Mouse (Mus musculus) cortical plate, adult 2 months (tissue): ENCODE results near the gene Dnhd1. TPM values are rescaled to one million over a fixed set of nuclear protein-coding genes. Genes with fewer than 3 reads are reported as not detected.
A peak's percentile ranks its signal among the peaks of the same experiment; 100 is the strongest.
"Not testable (repeated sequence)": the region's sequence is repeated elsewhere in the genome, so short reads cannot be mapped to it uniquely, and the experiment has no call there.

Experiments
- H3K27ac ChIP-seq: fragments of 200-500 bp; 2 replicates; pipeline ENCODE4 v1.5.1; 2012; ENCODE audit warnings: low read length, control low read depth, inconsistent platforms; ENCODE audit not compliant: insufficient read depth
- H3K4me1 ChIP-seq: fragments of 200-500 bp; 2 replicates; pipeline ENCODE4 v1.6.1; 2011; ENCODE audit warnings: low read length; ENCODE audit not compliant: control insufficient read depth, insufficient read depth
- H3K4me3 ChIP-seq: fragments of 200-500 bp; 2 replicates; pipeline ENCODE4 v1.5.1; 2011; ENCODE audit warnings: mild to moderate bottlenecking, low read length, control low read depth; ENCODE audit not compliant: insufficient read depth
- CTCF ChIP-seq: fragments of 200-500 bp; IDR thresholded peaks from 2 replicates; pipeline ENCODE4 v1.5.1; 2011; ENCODE audit warnings: mild to moderate bottlenecking, control low read depth, low read length; ENCODE audit not compliant: insufficient read depth; ENCODE audit errors: extremely low read depth
- POLR2A ChIP-seq: fragments of 200-500 bp; IDR thresholded peaks from 2 replicates; pipeline ENCODE4 v1.6.1; 2011; ENCODE audit warnings: mild to moderate bottlenecking, low read length, control low read depth; ENCODE audit not compliant: insufficient read depth; ENCODE audit errors: extremely low read depth
- polyA plus RNA-seq: library from polyadenylated mRNA; depleted of rRNA; stranded (reverse); fragments of >200 nt; gene quantifications from 2 replicates; pipeline ENCODE4 v1.2.3, GENCODE M21; 2012

The Dnhd1 gene
- polyA plus RNA-seq, 1 experiment = 7.9 TPM

DNA sequence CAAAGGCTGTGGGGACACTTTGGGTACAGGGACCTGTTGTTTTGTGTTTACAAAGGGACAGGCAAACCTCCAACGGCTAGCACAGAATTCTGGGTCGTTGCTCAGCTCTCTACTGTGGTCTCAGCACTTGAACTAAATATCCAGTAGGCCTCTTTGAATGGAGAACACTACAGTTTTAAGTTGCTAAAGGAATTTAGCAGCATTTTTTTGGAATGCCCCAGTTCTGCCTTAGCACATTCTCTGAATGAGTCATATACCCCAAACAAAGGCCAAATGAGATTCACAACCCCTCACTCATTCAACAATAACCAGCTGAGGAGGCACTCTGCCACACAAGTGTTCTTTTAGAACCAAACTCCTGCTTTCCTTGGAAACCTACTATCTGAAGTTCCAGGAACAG lies 71.3 kb downstream of the Dnhd1 start:
- TF ChIP-seq CTCF (no peak), POLR2A (no peak)
- H3K27ac ChIP-seq = no peak overlapping the region
- H3K4me3 ChIP-seq = no peak overlapping the region
- 0 out of 2 replicates have a peak, but pooled peaks cover 3% of the 10 kb centered on the region for H3K4me1 ChIP-seq

DNA sequence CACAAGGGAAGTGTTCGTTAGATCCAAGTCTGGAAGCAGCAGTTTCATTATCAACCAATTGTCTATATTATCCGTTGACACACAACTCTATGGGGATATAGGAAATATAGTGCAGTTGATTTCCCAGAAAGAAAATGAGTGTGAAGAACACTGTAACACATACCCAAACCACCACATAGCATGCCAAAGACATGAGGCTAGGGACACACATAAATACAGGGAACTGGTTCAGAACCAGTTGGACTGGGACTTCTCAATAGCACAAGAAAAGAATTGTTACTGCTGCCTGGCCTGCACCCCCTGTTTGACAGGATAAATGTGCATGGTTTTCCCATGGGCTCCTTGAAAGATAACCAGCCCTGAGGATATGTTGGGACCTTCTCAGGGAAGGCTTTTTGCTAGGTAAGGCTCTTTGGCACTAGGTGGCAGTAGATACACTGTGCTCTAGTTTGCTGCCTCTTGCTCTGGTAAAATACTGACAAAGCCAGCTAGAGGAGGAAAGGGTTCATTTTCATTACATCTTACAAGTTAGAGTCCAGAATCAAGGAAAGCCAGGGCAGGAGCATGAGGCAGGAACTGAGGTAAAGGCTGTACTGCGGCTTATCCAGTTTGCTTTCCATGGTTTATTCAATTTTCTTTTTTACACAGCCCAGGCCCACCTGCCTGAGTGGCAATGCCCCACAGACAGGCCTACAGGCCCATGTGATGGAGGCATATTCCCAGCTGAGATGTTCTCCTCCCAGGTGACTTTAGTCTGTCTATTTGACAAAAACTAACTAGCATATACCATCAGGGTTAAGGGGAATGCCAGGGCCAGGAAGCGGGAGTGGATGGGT lies 75.7 kb downstream of the Dnhd1 start:
- Histone ChIP-seq H3K27ac (no peak overlapping the region), H3K4me3 (no peak overlapping the region), H3K4me1 (peaks cover 6% of the 10 kb centered on the region; the same call in 1 of the 2 replicates)
- TF ChIP-seq CTCF (peak; percentile 80), POLR2A (no peak)

DNA sequence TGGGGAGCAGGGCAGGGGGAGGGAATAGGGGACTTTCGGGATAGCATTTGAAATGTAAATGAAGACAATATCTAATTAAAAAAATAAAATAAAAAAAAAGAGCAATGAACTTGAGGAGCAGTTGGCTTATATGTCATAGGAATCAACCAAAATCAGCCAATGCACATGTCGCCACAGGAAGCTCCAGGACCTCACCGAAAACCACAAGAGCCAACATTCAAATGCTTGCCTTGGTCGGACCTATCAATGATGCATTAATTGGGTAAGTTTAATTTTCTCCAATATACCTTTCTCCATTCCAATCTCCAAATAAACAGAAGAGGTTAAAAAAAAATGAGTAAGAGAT lies 76.3 kb downstream of the Dnhd1 start:
- Histone ChIP-seq H3K4me3 (no peak overlapping the region), H3K27ac (no peak overlapping the region), H3K4me1 (peaks cover 3% of the 10 kb centered on the region; the same call in 1 of the 2 replicates)
- no peak for TF ChIP-seq POLR2A
- no peak for TF ChIP-seq CTCF

DNA sequence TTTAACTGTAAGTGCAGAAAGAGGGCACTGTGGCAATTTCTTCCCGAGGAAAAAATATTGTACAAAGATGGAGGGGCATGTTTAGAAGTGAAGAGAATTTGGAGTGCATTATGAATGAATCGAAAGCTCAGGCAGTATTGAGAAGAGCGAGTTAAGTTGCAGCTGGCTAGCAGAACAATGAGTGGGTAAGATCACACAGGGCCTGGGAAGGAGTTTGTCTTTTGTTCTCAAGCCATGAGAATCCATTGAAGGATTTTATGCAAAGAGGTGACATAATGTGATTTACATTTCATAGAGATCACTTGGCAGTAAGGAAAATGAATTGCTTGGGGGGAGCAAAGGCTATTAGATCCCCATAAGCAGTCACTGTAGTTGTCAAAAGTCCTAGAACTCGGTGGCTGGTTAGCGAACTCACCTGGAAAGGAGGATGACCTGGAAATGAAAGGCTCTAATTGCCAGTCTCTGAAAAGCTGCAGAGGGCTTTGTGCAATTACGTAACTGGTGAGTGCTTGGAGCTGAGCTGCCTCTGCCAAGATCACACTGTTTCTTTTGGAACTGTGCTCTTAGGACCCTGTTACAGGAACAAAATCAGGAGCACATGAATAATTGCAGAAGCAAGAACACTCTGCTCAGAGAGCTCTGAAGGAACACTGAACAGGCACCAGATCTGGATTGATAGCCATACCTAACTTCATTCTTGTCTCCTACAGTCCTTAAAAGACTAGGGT lies 78.2 kb downstream of the Dnhd1 start:
- Histone ChIP-seq H3K27ac (peak overlapping the region; percentile 94), H3K4me1 (peaks cover 3% of the 10 kb centered on the region; the same call in 1 of the 2 replicates), H3K4me3 (no peak overlapping the region)
- TF ChIP-seq POLR2A (no peak), CTCF (no peak)

DNA sequence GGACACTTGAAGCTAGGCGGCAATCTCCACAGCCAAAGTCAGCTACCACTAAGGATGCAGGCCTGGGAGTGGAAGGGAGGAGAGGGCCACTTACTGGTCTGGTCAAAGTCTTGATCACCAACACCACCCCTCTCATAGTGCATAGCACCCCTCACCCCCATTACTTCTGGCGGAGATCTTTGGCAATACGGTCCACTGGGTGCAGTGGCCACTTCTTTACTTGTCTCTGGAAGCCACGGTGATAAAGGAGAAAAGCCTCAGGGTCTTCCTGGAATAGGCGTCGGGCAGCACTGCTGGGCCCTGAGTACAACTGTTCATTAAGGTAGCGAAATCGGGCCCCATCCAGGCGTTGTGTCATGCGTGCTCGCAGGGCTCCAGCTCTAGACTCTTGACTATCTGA lies 83.2 kb downstream of the Dnhd1 start:
- peaks cover 2% of the 10 kb centered on the region; the same call in 1 of the 2 replicates for H3K4me1 ChIP-seq
- no peak overlapping the region for H3K27ac ChIP-seq
- no peak for TF ChIP-seq CTCF
- no peak for TF ChIP-seq POLR2A
- H3K4me3 ChIP-seq = no peak overlapping the region

DNA sequence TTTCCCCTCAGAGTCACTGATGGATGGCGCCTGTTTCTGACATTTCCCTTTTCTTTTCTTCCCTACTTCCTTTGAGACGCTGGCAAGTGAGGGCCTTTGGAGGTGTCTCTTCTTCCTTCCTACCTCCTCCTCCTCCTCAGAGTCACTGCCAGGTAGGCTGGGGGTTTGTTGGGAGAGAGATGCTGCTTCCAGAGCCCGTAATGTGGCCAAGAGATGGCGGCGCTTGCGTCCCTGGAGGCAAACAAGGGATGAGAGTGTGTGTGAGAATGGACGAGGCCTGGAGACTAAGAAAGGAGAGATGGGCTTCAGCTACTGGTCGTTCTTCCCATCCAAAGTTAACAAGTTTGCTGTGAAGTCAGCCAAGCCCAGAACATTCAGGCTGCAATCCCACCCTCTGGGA lies 84.2 kb downstream of the Dnhd1 start:
- H3K4me1 ChIP-seq = no peaks in the 10 kb centered on the region
- TF ChIP-seq POLR2A (no peak), CTCF (no peak)
- no peak overlapping the region for H3K27ac ChIP-seq
- no peak overlapping the region for H3K4me3 ChIP-seq

DNA sequence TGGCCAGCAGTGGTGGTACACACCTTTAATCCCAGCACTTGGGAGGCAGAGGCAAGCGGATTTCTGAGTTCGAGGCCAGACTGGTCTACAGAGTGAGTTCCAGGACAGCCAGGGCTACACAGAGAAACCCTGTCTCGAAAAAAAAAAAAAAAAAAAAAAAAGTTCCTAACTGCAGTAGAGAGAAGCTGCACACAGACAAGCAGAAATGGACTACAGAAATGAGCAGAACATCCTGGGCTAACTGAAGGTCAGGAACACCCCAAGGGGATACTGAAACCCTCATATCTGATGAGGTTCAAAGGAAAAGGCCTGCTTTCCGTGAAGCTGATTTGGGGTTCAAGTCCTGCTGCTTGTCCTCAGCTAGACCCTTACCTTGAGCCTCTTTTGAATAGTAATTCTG lies 84.8 kb downstream of the Dnhd1 start:
- not testable (repeated sequence) for H3K4me1 ChIP-seq, H3K27ac ChIP-seq
- peak overlapping the region; percentile 94; the same call in 1 of the 2 replicates for H3K4me3 ChIP-seq

DNA sequence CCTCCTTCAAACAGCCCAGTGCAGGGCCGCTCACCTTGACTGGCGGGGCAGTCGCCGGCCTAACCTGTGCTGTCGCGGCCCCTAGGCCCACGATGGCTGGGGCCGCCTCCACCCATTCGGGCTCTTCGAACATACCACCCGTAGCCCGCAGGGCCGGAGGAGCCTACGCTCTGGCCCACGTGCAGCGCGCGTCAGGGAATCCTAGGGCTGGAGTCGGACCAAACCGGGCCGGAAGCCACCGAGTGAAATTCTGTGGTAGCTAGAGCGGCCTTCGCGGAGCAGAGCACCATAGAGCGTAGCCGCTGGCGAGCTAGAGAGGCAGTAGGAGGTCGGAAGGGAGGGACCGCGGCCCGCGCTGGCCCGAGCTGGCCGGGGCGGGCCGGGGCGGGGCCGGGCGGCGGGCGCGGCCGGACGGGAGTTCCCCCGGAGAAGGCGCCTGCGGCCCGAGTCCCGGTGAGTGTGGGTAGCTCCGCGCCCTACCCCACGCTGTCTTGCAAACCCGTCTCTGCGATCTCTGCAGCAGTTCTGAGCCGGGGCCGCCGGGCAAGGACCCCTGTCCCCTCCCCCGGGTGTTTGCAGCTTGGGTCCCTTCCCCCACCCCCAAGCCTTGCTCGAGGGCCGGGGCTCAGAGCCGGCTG lies 85.8 kb downstream of the Dnhd1 start, which contains the start of gene Ilk:
Gene Ilk, plus strand, starts transcription at position 329 of the 638 bp plus-strand sequence.
- Histone ChIP-seq H3K4me3 (peak within 1 kb of the TSS; percentile 94), H3K27ac (peak within 1 kb of the TSS; percentile 68; the same call in 1 of the 2 replicates), H3K4me1 (no peaks in the 10 kb centered on the region)
- TF ChIP-seq POLR2A (0 out of 2 replicates have a peak, but pooled peaks have one; percentile 10), CTCF (no peak)

DNA sequence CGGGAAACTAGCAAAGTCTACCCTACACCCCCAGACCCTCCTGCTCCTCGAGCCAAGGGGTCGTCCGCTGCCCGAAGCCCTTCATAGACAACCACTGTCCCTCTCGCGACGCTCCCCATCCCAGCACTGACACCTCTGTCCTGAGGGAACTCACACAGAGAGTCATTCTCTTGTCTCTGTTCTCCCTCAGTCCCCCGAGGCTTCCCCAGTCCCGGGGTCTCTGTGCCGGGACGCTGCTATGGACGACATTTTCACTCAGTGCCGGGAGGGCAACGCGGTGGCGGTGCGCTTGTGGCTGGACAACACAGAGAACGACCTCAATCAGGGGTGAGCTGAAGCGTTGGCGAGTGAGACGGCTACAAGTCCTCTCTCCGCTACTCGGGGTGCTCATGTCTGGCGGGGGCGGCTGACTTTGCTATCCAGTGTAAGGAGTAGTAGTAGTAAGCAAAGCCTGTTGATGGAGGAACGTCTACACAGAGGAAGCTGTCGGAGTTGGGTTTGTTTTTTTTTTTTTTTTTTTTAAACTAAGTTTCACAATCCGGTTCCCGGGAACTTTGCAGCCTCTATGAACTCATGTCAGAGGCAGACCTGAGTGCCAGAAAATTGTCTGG lies 86.4 kb downstream of the Dnhd1 start, which contains the start of gene Rrp8:
Gene Rrp8, minus strand, starts transcription at position 475 of the 611 bp plus-strand sequence.
- TF ChIP-seq CTCF (no peak), POLR2A (no peak)
- Histone ChIP-seq H3K4me3 (peak within 1 kb of the TSS; percentile 94), H3K27ac (peak within 1 kb of the TSS; percentile 68; the same call in 1 of the 2 replicates), H3K4me1 (no peaks in the 10 kb centered on the region)
